Mouse (Mus musculus): ENCODE measurements around the gene Coro1c. TPM values are rescaled to one million over a fixed set of nuclear protein-coding genes. Genes with fewer than 3 reads are reported as not detected.

The Coro1c gene
- total and polyA plus RNA-seq, 3 experiments = 66.1 to 87.4 (median 69.9) TPM

DNA sequence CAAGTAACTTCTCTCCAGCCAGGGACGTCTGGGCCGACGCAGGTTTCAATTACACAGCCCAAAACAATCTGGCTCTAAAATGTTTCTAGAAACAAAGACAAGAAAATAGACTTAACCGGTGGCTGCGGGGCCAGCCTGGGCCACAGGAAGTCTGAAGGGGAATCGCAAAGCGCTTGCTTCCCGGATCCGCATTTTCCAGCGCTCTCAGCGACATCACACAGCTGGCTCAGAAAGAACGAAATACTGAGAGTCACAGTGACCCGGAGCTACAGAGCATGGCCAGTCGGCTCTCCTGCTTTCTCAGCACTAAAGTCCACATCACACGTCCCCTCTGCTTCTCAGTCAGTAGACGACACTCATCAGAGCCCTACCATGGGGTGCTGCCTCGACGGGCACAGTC is 17.7 kb downstream of the Coro1c start:
- dilution Hi-C loops (cut with MboI; ENCODE audit: extremely low pct_ligation_motif_present, extremely low pct_unique_long_range_greater_than_20kb, low sequenced_read_pairs) (no loop called here), in situ Hi-C loops (cut with MboI; ENCODE audit: low pct_ligation_motif_present, low pct_unique_long_range_greater_than_20kb, low sequenced_read_pairs) (no loop called here)
- Histone ChIP-seq H3K9ac (ENCODE audit: insufficient read depth, low read depth) (no peak overlapping the region), H3K27ac (ENCODE audit: insufficient read depth, low read depth) (no peak overlapping the region), H3K4me3 (replicated peaks in 1 of 3; ENCODE audit: low read depth in 2 of 3, low read length in 2 of 3, poor library complexity in 1 of 3) (no peak overlapping the region), H3K79me2 (replicated peaks; ENCODE audit: control insufficient read depth, extremely low read depth, insufficient read depth, poor library complexity, severe bottlenecking) (peaks cover 4% of the 10 kb centered on the region; the same call in 1 of the 2 replicates), H3K9me3 (replicated peaks; ENCODE audit: low read length) (no peaks in the 10 kb centered on the region), H3K27me3 (replicated peaks) (no peaks in the 10 kb centered on the region), H3K4me2 (ENCODE audit: insufficient read depth, low read depth, poor library complexity, severe bottlenecking) (no peak overlapping the region), H3K4me1 (ENCODE audit: control insufficient read depth in 1 of 2, insufficient read depth in 2 of 2) (peaks cover 2 to 32% of the 10 kb centered on the region in 2 experiments; a peak in 3 of 4 replicates), H3K36me3 (replicated peaks in 1 of 2; ENCODE audit: control insufficient read depth in 1 of 2, insufficient read depth in 1 of 2, low read length in 1 of 2) (peaks cover 0 to 47% of the 10 kb centered on the region in 2 experiments)
- TF ChIP-seq CHD1 (IDR thresholded peaks at IDR 0.05; ENCODE audit: low read depth, low read length) (no peak), E2F4 (IDR thresholded peaks at IDR 0.05; ENCODE audit: insufficient replicate concordance, low read depth, low read length) (no peak), TBP (conservative IDR thresholded peaks at IDR 0.05; ENCODE audit: low read depth, low read length) (no peak), HCFC1 (IDR thresholded peaks at IDR 0.05; ENCODE audit: low read depth, low read length) (no peak), GABPA (IDR thresholded peaks at IDR 0.05; ENCODE audit: insufficient replicate concordance, low read depth, low read length) (no peak), MAFK (IDR thresholded peaks at IDR 0.05; ENCODE audit: insufficient replicate concordance, low read length) (no peak), NRF1 (IDR thresholded peaks at IDR 0.05; ENCODE audit: low read depth, low read length) (no peak), ETS1 (conservative IDR thresholded peaks at IDR 0.05; ENCODE audit: low read depth, low read length) (no peak), POLR2A (IDR thresholded peaks at IDR 0.05; ENCODE audit: low read depth, low read length) (no peak), ZC3H11A (IDR thresholded peaks at IDR 0.05; ENCODE audit: low read depth, low read length) (no peak), JUN (IDR thresholded peaks at IDR 0.05; ENCODE audit: insufficient read depth, low read depth, low read length) (no peak), RCOR1 (conservative IDR thresholded peaks at IDR 0.05; ENCODE audit: low read depth, low read length) (no peak)
- DNase-seq (ENCODE audit: extremely low read depth) = no peak

GRCm38 (mm10) chr5:113889912-113890311 is 18.6 kb downstream of the Coro1c start:
- no peaks in the 10 kb centered on the region for H3K9me3 ChIP-seq (replicated peaks; ENCODE audit: low read length)
- in situ Hi-C loops (cut with MboI; ENCODE audit: low pct_ligation_motif_present, low pct_unique_long_range_greater_than_20kb, low sequenced_read_pairs) = no loop called here
- H3K4me3 ChIP-seq (replicated peaks in 1 of 3; ENCODE audit: low read depth in 2 of 3, low read length in 2 of 3, poor library complexity in 1 of 3) = no peak overlapping the region
- H3K79me2 ChIP-seq (replicated peaks; ENCODE audit: control insufficient read depth, extremely low read depth, insufficient read depth, poor library complexity, severe bottlenecking) = peaks cover 4% of the 10 kb centered on the region; the same call in 1 of the 2 replicates
- no peak for DNase-seq (ENCODE audit: extremely low read depth)
- peaks cover 2 to 30% of the 10 kb centered on the region in 2 experiments; a peak in 3 of 4 replicates for H3K4me1 ChIP-seq (ENCODE audit: control insufficient read depth in 1 of 2, insufficient read depth in 2 of 2)
- no peak overlapping the region for H3K27ac ChIP-seq (ENCODE audit: insufficient read depth, low read depth)
- no peak overlapping the region for H3K9ac ChIP-seq (ENCODE audit: insufficient read depth, low read depth)
- H3K27me3 ChIP-seq (replicated peaks) = no peaks in the 10 kb centered on the region
- TF ChIP-seq MYC (IDR thresholded peaks at IDR 0.05; ENCODE audit: low read depth, low read length) (no peak), E2F4 (IDR thresholded peaks at IDR 0.05; ENCODE audit: insufficient replicate concordance, low read depth, low read length) (no peak), SIN3A (IDR thresholded peaks at IDR 0.05; ENCODE audit: low read length) (no peak), CHD1 (IDR thresholded peaks at IDR 0.05; ENCODE audit: low read depth, low read length) (no peak), TCF12 (IDR thresholded peaks at IDR 0.05; ENCODE audit: low read depth, low read length) (no peak), NELFE (IDR thresholded peaks at IDR 0.05; ENCODE audit: low read depth, low read length) (no peak)
- H3K4me2 ChIP-seq (ENCODE audit: insufficient read depth, low read depth, poor library complexity, severe bottlenecking) = no peak overlapping the region
- H3K36me3 ChIP-seq (replicated peaks in 1 of 2; ENCODE audit: control insufficient read depth in 1 of 2, insufficient read depth in 1 of 2, low read length in 1 of 2) = peaks cover 0 to 47% of the 10 kb centered on the region in 2 experiments
- dilution Hi-C loops (cut with MboI; ENCODE audit: extremely low pct_ligation_motif_present, extremely low pct_unique_long_range_greater_than_20kb, low sequenced_read_pairs) = no loop called here

Measured in CH12.LX (cell line).